Mouse (Mus musculus) ovary, adult 18-20 months (tissue): ENCODE data around the gene Fhad1.

ENCODE experiments used
- DNase-seq: peaks from one replicate; pipeline ENCODE4 v3.0.0; 2022; ENCODE audit warnings: low spot score, mixed read lengths

The Fhad1 gene

GRCm38 (mm10) chr4:141931526-141931925, 83.4 kb downstream of the Fhad1 start:
- DNase-seq: no peak

GRCm38 (mm10) chr4:141930001-141930400, 84.9 kb downstream of the Fhad1 start:
- DNase-seq: no peak

- peak; percentile 16 for DNase-seq
Observed at GRCm38 (mm10) chr4:141928881-141929281, 86.0 kb downstream of the Fhad1 start.

DNA sequence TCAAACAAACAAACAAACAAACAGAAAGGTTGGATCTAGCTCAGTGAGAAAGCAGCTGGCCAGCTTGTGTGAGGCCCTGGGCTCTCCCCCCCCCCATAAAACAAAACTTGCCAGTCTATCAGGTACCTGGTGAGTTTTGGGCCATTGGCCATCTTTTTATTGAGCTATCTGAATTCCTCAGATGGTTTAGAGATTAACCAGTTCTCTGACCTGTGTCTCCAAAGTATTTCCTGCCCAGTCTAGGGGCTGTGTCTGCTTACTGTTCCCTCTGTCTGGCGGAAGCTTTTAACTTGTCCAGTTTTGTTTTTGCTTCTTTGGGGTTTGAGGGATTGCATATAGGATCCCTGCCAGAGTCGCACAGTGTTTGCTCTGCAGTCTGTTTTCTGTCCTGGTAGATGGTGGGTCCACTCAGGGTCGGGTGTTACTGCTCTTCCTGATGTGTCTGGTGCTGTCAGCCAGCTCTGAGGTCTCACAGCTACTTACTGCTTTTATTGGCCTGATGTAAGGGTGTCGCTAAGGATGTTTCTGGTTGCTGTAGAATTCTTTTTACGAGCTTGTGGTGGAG, 89.0 kb downstream of the Fhad1 start:
- no peak for DNase-seq

DNA sequence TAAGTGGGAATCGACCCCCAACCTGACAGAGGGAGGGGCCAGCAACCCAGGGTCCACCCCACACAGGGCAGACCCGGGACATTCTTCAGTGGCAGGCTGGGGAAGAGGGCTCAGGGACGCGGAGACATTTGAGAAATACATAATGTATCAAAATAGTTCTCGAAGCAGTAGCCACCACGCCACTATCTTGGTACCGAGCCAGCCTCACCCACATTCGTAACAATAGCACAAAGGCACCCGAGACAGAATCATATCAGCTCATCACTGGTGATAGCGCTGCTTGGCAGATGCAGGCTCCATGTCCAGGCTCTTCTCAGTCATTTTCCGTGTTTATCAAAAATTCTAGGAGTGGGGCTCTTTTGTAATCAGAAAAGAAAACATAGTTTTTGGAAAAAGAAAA, 90.9 kb downstream of the Fhad1 start:
- no peak for DNase-seq

- DNase-seq: no peak
Observed at GRCm38 (mm10) chr4:141920391-141920790, 94.5 kb downstream of the Fhad1 start.

DNA sequence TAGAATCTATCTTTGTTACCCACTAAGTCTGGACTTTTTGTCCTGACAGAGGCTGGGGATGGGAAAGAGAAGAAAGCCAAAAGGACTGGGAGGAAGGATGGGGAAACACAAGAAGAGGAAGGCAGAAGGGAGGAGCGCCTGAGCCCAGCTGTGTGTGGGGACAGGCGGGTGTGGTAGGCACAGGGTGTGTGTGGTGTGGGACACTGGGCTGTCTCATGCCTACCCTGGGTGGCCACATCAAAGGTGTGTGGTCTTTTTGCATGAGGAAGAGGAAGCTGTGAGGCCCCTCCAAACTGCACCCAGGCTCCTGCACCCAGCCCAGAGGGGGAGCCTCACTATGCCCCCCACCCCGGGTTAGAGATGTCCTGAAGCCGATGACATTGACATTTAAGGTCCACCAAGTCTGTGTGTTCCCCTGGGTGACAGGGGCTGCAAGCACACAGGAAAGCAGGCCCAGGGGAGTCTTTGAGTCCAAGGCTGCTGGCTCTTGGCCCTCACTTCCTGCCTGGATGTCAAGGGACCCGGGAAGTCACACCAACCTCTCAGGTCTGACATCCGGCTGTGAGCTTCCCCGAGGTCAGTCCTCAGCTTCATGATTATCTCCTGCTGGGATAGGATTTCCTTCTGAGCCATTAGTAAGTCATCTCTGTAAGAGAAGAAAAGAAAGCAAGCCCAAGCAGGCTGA, 97.0 kb downstream of the Fhad1 start:
- DNase-seq: no peak

- peak; percentile 25 for DNase-seq
Observed at GRCm38 (mm10) chr4:141914040-141914439, 100.8 kb downstream of the Fhad1 start.

DNA sequence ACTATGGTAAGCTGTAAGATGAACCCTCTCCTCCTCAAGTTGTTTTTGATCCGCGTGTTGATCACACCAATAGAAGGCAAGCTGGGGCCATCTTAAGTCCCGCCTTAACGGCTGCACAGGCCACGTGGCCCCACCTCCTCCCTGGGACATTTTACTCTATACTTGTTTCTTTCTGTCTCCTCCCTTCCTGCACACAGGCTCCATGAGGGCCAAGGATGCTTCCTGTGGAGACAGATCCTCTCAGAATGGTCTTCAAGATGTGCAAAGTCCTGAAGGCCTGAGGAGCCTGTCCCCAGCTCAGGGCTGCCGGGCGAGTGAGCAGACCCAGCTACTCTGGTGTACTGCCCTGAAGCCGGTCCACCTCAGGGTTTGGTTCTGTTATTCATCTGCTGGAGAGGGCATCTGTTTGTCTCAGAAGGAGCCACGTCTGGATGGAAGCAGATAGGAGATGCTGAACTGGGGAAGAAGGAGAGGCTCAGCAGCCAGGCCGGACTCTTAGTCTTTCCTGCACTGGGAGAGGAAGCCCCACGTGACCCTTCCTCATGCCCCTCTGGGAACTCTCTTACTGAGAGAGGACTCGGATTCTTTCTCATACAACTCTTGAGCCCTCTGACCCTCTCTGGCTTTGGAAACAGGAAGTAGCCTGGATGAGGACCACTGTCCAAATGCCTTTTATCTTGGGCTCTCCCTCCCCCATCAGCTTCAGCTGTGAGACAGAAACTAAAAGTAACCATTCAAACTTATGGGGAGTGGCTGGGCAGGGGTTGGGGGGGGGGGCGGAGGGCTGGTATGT, 101.5 kb downstream of the Fhad1 start:
- DNase-seq: no peak

DNA sequence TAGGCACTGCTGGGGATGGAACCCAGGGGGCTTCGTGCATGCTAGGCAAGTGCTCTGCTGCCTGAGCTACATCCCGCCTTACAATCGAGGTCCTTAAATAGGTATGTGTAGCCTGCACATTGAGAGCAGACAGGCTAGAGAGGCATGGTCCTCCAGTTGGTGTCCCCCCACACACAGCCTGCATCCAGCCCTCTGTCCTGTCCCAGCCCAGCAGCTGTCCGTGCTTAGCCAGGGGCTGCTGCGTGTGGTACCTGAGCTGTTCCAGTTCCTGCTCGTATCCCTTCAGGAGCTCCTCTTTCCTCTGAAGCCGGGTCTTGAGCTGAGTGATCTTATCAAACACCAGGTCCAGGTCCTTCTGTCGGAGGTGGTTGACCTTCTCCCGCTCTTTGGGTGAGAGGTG, 110.2 kb downstream of the Fhad1 start:
- DNase-seq: no peak

DNA sequence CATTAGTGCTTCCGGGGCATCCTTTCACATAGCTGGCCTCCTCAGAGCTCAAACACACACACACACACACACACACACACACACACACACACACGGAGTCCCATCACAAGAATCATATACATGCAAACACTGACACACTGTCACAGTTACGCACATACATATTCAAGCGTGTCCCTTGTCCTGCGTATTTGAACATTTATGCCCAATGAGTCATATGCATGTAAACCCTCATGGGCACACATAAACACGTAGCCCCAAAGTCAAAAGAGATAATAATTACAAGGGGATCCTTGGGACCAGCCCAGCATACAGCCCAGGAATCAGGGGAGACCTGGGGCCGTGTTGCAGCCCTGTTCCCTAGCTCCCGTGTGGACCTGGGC, 112.4 kb downstream of the Fhad1 start:
- no peak for DNase-seq

- DNase-seq: no peak
Observed at GRCm38 (mm10) chr4:141901711-141902478, 113.0 kb downstream of the Fhad1 start.

GRCm38 (mm10) chr4:141900421-141900820, 114.5 kb downstream of the Fhad1 start:
- DNase-seq: no peak

DNA sequence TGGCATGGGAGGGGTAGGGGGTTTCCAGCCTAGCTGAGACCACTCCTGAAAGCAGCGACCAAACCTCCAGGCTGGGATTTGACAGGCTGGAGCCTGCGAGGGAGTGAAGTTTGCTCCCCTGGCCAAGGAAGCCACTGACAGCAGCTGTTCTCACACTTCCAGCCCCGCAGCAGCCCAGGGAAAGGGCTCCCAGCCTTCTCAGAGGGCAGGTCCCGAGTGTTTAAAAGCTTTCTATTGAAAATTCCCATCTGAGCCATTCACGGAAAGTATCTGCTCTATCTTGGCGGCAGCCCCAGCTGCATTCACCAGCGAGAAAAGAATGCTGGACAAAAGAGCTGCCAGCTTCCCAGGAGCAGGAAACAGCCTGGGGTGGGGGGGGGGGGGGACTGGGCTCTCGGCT, 114.9 kb downstream of the Fhad1 start:
- no peak for DNase-seq

DNA sequence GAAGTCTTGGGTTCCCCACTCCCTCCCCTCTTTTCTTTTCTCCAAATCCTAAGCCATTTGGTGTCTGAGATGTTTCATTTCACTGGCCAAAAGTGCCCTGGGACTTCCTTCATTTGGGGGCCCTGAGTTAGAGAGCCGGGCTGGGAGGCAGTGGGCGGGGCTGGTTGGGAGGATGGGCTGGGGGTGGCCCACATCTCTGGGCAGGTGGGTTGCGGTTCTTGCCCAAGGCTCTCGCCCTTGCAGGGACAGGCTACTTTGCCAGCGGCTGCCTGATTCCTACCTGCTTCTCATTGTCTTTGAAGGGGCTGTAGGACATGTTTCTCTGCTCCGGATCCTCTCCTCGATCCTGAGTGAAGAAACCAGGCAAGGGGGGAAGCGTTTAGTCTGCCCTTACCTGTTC, 116.0 kb downstream of the Fhad1 start:
- DNase-seq: no peak

DNA sequence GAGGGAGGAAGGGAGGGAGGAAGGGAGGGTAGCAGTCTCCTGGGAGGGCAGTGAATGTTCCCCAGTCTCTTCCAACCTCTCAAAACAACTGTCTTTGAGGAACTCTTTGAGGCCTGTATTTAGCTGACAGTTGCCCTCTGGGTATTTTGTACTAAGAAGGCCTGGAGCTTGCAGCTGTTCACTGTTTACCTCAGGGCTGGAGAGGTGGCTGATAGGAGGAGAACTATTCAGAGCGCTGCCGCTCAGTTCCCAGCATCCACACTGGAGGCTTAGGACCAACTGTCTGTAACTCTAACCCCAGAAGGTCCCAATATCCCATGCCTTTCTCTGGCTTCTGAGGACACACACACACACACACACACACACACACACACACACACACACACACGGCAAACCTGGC, 117.0 kb downstream of the Fhad1 start:
- DNase-seq: no peak

GRCm38 (mm10) chr4:141897225-141897624, 117.7 kb downstream of the Fhad1 start:
- DNase-seq: no peak

GRCm38 (mm10) chr4:141895772-141896171, 119.1 kb downstream of the Fhad1 start:
- DNase-seq: no peak

DNA sequence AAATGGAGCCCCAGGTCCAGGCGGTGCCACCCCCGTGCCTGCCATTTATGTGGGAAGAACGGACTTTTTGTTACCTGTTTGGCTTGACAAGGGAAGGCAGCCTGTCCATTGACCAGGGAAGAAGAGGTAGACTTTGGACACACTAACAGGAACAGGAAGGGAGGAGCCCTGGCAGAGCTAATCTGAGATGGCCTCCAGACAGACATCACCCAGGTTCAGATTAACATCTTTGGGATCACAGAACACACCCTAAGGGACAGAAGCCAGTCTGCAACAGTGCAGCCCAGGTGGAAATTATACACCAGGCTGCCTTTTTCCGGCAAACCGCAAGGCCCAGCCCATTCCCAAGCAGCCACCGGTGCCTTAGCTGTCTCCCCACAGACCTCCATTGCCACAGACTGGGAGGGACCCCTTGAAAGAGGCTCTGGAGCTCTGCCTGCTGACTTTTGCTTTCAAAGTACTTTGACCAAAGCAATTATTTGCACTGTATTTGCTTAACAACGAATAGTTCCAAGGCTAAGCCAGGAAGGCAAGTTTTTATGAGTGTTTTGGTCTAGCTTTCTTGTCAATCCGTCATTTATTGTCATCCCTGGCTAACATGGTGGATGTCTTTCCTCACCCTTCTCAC, 121.6 kb downstream of the Fhad1 start:
- DNase-seq: no peak

GRCm38 (mm10) chr4:141886385-141886968, 128.4 kb downstream of the Fhad1 start:
- DNase-seq: no peak

- DNase-seq: no peak
Observed at GRCm38 (mm10) chr4:141885451-141885850, 129.4 kb downstream of the Fhad1 start.

- DNase-seq: no peak
Observed at GRCm38 (mm10) chr4:141882858-141883257, 132.0 kb downstream of the Fhad1 start.
